Mouse (Mus musculus) hematopoietic stem cell, adult 5-6 weeks (primary cell): ENCODE data around the gene Galnt17. TPM values are rescaled to one million over a fixed set of nuclear protein-coding genes. Genes with fewer than 3 reads are reported as not detected.

Experiments used
- ATAC-seq, 2 experiments: fragments of 125-278 bp in 1 of 2; replicated peaks in 1 of 2; 2 replicates each; pipeline ENCODE4 v1.8.0; 2016 to 2017; ENCODE audit warnings: inconsistent platforms in 2 of 2, mild to moderate bottlenecking in 2 of 2, moderate number of reproducible peaks in 2 of 2, low read depth in 1 of 2, moderate TSS enrichment in 1 of 2; ENCODE audit not compliant: low FRiP score in 2 of 2, poor library complexity in 2 of 2, severe bottlenecking in 2 of 2, insufficient read depth in 1 of 2, low TSS enrichment in 1 of 2
- total RNA-seq: library from RNA; stranded (forward); fragments of 172-1452, 232-1000 nt; gene quantifications from 2 replicates; pipeline ENCODE4 v1.2.3, GENCODE M21; 2017

Galnt17 gene
- total RNA-seq, result not detected in 2 replicates

DNA sequence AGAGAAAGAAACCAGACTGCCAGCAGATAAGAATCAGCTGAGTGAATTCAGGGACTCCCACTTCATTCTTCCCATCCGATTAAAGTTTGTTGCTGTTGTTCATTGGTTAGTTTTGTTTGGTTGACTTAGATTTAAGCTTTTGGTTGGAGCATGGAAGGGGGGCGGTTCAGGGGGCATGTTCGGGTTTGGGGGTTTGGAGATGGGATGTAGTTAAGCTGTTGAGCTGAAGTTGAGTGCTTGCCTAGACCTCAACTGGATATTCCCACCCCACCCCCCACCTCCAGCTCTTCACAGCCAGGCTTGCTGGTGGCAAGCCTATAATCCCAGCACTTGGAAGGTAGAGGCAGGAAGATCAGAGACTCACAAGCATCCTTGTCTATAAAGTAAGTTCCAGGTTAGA, at the start of gene Galnt17:
Galnt17 (minus strand) TSS at position 101 of the 400 bp plus-strand sequence.
- ATAC-seq, result no peak

DNA sequence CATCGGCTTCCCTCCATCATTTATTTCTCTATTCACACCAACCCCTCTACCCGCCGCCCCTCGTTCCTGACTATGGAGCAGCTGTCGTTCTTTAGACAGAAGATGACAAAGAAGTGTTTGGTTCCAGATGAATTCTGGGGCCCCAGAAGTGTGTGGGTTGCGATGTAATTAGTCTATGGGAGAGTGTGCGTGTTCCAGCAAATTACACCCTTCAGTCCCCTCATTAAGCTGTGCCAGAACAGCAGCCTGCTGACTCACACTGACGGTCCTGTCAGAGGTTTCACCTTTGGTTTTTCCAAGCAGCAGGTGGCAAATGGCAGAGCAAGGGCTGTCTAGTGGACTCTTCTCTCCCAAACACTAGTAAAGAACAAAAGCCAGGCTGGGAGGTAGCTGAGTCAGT, 26.2 kb upstream of the Galnt17 start:
- no peak for ATAC-seq

DNA sequence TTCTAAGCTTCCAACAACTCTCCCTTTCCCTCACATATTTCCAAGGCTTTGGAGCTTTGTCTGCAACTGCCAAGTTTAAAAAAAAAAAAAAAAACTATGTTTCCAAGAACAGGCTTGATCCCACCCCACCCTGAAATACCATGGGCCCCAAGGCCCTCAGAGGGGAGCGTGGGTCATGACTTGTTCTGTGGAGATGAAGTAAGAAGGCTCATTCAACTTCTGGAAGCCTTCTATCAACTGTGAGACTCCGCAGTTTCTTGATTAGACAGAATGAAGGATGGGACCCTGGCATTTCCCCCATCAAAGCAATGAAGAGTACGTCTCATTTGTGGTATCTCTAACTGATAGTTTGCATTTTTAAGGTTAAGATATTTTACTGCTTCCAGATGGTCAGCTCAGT, 13.0 kb upstream of the Galnt17 start:
- ATAC-seq, result no peak

DNA sequence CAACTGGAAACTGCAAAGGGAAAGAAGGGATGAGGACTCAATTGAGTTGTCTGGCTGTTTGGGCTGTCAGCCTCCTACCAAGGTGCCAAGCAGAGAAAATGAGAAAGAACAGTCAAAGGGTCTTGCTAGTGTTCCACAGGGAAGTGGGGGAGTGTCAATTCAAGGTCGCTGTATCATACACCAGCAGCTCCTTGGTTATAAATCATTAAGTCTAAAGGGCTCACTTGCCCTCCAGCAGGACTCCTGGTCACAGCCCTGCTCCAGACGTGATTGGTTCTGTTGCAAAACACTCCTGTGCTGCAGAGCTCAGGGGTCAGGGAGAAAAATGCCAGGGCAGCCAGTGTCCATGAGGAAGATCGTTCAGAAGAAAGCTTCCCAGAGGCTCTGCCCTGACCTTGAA, 11.3 kb upstream of the Galnt17 start:
- no peak for ATAC-seq

DNA sequence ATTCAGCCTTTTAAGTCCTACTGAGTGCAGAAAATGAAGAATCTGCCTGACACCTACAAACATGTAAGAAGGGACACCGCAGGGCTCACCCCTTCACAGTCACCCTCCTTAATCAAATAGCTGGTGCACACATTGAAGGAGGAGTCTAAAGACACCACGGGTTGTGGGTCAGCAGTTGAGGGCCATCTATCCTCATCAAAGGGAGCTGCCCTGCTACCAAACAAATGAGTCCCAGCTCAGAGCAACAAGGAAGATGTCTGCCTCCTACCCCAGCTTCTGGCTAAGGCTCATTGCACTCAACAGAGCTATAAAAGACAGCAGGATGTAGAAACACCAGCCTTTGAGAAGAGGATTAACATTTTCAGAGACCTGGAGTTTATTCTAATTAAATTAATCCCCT, 10.8 kb upstream of the Galnt17 start:
- no peak for ATAC-seq

DNA sequence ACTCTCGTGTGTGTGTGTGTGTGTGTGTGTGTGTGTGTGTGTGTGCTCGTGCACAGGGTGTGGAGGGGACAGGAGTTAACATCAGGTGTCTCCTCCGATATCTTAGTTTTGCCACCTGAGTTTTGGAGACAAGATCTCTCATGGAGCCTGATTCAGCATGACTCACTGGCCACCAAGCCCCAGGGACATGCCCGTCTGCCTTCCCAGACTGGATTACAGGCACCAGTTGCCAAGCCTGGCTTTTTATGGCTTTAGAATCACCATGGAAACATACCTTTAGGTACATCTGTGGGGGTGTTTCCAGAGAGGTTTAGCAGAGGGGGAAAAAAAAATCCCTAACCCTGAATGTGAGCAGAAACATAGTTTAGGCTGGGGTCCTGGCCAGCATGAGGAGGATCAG, 6.7 kb upstream of the Galnt17 start:
- no peak for ATAC-seq

DNA sequence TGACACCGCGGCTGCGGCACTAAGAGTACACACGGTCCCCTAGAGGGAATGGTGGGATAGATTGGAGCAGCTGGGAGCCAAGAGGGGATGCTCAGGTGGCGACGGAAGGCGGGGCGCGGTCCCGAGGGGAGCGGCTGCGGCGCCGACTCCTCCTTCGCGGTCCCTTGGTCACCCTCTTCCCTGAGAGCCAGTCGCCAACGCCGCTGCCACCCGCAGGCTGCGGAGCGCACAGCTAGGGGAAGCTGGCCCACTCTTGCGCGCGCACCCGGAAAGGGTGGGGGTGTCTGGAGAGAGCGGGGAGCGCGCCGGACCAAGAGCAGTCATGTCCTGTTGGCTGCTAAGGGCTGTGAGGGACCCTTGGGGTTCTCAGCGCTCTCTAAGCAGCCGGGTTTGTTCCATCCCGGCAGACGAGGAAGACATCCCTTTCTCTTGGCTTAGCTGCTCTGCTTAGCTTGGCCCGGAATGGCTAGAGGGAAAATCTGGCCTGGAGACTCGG, 593 bp downstream of the Galnt17 start:
- ATAC-seq, result no peak

DNA sequence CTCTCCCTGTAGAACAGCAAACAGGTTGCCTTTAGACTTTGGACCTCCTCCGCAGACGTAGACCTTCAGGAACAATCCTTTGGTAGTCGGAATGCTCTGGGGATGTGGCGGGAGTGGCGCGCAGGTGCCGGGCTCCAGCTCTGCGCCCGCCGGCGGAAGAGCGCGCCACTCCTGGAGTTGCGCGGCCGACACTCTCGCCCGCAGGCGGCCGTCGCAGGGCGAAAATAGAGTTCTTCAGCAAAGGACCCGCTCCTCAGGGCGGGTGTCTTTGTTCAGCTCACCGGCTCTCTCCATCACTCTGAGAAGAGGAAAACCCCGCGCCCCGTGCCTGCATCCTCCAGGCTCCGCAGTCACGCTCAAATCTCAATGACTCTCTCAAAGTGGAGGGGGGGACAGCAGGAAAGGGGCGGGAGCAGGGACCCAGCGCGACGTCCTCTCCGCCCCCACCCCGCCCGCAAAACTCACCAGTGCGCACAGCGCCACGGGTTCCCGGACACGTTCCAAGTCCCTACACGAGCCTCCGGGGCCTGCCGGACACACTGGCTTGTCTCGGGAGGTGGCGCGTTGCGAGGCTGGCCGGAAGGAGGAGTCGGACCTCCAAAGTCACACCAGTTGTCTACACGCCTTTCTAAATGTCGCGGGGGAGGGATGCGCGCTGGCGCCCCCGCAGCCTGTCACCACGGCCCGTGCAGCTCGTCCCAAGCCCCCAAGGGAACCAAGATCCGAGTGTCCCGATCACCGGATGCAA, 1.2 kb downstream of the Galnt17 start:
- ATAC-seq, result no peak

DNA sequence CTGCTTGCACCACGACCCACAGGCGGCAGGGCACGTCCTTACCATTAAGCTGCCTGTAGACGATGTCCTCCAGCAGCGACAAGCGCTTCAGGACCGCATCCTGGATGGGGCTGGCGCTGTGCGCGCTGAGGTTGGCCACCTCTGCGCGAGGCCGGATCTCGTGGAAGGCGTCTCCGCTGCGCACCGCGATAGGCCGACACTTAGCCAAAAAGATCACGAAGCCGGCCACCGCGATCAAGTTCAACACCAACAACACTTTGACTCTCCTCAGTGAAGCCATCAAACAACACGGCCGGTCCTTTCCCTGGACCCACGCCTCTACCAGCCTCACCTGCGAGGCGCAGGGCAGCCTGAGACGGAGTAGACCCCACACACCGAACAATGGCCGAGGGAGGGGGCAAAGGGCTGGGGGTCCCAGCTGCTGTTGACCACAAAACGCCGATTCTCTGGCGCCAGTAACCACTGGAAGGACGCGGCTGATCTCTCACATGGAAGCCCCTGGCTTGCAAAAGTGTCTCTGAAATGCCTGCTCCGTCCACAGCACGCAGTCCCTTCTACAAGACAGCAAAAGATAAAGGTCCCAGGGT, 1.9 kb downstream of the Galnt17 start:
- ATAC-seq, result no peak

DNA sequence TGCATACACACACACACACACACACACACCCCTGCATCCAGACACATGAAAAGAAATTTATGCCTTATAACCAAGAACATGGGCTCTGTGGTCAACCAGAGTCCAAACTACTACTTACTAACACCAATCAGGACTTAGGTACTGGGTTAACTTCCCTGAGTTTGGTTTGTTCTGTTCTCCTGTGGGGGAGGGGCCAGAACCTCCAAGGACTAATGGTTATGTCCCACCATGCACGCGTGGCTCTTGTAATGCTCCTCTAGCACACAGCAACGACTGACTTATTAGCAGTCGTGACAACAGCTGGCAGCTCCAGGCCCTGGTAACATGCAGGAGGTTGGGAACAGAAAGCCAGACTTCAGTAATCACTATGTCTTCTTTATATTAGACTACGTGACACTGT, 3.1 kb downstream of the Galnt17 start:
- no peak for ATAC-seq

DNA sequence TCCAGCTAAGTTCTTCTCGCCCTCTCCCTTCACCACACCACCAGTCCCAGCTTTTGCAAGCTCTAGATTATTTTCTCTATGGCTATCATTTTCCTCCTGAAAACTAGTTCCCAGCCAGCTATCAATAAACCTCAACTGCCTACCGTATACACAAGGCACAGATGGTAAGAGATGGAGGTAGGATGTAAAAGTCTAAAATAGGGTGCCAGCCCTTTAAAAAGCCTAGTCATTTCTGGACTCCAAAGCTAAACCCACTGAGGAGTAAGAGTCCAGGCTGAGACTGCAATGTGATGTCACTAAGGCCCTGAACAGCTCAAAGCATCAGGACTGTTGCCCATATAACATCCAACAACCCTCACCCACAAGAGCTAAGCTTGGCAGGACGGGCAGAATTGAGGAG, 6.8 kb downstream of the Galnt17 start:
- no peak for ATAC-seq

DNA sequence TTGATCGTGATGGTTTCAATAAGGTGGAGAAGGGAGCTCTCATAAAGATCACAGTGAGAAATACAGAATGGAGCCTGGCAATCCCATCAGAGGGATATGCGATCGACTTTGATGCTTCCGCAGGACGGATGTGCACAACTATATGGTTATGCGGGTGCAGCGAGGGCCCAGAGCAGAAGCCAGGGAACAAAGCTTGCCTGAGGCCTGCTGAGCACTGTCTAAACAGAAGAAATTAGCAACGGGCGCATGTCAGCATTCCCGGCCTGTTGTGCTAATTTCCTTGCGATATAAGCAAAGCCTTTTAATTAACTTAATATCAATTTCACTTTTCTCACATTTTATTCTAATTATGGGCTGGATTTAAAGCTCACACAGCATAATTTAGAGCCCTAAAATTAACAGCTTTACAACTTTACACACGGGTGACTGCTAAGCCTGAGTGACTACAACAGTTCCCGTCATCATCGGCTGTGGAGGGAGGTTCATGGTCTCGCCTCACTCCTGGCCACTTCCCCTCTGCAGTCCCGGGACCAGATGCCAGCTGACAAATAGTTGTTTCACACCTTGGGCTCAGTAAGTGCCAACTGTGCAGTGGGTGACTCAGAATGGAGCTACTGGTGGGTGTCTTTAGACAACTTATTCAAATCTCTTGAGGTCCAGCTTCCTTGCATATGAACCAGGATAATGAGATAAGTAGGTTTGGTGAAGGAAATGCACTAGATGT, 14.4 kb downstream of the Galnt17 start:
- ATAC-seq, result no peak

DNA sequence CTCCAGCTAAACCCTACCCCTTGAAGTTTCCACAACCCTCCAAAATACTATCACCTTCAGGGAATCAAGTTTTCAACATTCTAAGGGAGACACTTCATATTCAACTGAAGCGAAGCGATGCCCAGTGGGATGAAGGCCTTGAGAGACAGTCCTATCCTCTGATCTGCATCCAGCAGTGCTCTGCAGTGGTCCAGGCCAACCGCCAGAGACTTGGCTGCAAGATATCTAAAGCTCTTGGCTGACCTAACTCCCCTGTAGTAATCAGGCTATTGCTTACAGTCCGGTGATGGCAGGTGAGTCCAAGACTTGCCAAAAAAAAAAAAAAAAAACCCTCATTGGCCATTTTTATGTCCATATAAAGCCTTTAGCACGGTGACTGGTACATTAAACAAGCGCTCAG, 21.2 kb downstream of the Galnt17 start:
- ATAC-seq, result no peak

DNA sequence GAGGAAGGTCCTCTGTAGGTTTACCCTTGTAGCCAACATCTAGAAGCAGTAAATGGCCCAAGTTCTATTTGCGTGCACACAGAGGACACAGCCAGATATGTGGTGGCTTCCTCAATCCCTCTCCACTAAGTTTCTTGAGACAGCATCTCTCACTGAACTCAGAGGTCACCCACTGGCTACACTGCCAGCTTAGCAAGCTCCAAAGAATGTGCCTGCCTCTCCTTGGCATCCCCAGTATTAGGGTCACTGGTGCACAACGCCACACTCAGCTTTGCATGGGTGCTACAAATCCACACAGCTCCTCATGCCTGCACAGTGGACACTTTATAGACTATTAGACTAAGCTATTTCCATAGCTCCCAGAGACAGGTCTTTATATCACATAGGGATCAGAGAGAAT, 21.6 kb downstream of the Galnt17 start:
- ATAC-seq, result no peak

DNA sequence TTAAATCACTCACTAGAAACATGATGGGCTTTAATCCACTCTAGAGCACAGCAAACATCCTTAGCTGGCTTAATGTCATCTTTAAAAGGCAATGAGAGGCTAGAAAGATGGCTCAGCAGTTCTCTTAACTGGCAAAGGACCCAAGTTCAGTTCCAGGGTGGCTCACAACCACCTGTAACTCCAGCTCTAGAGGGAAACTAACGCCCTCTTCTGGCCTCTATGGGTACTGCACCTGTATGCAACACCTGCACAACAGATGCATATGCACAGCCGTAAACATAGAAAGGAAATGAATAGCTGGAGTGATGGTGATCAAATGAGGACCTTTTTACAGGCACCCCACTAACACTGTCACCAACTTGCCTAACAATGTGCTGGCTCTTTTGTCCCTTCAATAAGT, 27.9 kb downstream of the Galnt17 start:
- ATAC-seq, result no peak

DNA sequence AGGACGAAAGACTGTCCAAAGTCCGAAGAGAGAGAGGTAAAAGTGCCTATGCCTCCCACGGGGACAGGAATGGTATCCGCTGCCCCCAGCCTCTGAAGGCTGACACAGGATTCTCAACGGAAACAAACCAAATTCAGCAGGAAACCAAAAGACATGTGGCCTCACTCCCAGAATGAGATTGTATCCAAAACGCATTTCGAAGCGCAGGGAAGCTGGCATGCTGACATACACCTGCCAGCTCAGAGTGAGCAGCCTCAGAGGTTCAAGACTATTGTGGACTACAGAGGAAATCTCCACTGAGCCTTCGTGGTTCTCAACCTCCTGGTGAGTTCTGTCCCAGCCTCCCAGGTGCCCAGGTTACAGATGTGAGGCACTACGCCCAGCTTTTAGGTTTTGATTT, 29.0 kb downstream of the Galnt17 start:
- no peak for ATAC-seq

DNA sequence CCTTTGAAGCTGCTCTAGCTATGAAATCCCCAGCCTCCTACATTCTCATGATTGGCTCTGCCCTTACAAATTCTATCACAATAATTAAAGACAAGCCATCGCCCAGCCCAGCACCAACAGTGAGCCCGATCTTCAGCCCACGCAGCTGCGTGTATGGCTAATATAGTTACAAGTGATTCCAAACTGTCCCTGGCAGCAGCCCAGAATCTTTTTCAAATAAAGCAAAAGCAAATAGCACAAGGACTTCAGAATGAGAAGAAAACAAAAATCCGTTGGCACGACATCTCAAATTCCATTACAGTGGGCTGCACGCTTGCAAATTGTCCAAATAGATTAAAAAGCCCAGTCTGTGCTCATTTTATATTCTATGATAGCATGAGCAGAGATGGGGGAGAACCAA, 31.1 kb downstream of the Galnt17 start:
- no peak for ATAC-seq

DNA sequence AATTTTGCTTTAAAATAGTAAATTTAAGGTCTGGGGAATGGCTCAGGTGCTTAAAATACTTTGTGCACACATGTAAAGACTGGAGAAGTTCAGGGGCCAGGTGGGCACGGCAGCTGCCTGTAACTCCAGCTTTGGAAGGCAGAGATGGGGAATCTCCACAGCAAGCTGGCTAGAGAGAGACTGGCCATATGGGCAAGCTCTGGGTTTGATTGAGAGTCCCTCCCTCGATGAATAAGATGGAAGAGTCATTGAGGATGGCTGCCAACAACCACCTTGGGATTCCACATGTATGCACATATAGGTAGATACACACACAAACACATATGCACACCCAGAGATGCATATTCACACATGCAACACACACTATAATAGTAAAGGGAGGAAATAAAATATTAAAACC, 42.0 kb downstream of the Galnt17 start:
- ATAC-seq, result no peak
